Mouse (Mus musculus) ES-Bruce4 (cell line): ENCODE measurements at regions not wholly inside any gene's neighbourhood (a gene's known extent, or its start where the extent isn't known, plus 50 kb on each side); places are given as distances from the start of the nearest gene placed in this dataset.

Experiments used
- CTCF ChIP-seq: IDR thresholded peaks from one replicate; pipeline ENCODE4 v1.8.1; 2011; ENCODE audit warnings: low read depth, low read length
- EP300 ChIP-seq: IDR thresholded peaks from 2 replicates; pipeline ENCODE4 v1.6.1; 2011; ENCODE audit warnings: low read depth, low read length; ENCODE audit not compliant: insufficient read depth
- POLR2A ChIP-seq: IDR thresholded peaks from one replicate; pipeline ENCODE4 v1.8.1; 2011; ENCODE audit warnings: low read length; ENCODE audit not compliant: insufficient read depth

DNA sequence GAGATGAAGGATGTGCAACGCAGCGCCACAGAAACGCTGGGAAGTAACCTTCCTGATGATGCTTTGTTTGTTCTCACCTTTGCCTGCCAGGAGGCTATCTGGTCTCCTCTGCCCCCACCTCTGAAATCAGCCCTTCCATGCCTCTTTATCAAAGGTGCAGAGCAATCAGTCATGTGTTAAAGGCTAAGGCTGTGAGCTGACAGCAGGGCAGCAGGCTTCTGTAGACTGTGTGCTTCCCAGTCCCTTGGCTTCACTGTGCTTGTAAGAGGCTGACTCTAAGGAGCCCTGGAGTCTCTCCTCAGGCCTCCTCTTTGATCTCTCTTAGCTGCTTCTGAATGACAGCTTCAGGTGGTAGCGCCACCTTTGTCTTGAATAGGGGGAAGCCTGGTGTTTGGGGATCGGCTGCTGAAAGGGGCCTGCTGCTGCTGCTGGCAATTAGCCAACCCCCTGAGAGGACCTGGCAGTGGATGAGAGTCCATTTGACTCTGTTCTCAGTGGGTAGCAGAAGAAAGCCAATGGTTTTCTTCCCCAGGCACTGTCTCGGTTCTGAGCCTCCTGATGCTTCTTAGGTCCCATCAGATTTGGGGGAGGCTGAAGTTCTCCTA, 348.7 kb downstream of the Gm9195 start:
- TF ChIP-seq CTCF, result no peak
- TF ChIP-seq POLR2A, result no peak
- TF ChIP-seq EP300, result no peak
